Mouse (Mus musculus): Measurements from ENCODE around the gene Folr2.

Gene Folr2

DNA sequence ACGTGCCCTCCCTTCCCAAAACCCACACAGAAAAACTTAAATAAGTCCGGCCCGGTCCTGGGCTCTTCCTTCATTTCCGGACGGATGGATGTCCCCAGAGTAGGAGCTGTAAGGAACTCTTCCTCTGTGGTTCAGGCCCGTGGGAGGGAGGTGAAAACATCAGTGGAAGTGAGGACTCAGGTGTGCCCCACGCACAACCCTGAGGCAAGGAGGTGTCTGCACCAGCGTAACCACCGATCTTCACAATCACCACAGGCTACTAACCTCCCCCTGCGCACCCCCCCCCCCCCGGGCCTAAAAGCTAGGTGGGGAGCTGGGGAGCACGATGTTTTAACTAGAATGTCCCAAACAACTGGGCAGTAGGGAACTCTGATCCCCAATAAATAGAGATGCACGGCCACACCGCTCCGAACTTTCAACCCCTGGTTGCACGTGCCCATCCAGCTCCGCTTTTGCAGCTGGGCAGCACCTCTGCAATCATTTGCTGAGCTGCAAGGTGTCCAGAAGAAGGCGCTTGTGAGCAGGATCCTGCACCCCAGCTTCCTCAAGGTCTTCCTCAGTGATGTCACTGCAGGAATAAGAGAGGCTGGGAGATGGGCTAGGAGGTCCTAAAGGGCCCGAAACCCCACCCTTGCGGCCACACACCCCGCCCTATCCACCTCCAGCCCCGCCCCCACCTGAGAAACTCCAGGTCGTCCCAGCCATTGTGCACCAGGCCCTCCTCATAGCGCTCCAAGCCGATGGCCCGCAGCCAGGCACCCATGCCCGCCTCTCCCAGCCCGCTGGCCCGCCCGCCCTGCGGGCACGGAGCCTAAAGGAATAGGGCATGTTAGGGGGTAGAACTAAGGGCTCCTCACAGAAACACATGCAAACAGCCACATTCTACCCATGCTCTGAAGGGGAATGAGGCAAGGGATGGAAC is 33.9 kb downstream of the Folr2 start:
- peak; percentile 67 for DNase-seq

DNA sequence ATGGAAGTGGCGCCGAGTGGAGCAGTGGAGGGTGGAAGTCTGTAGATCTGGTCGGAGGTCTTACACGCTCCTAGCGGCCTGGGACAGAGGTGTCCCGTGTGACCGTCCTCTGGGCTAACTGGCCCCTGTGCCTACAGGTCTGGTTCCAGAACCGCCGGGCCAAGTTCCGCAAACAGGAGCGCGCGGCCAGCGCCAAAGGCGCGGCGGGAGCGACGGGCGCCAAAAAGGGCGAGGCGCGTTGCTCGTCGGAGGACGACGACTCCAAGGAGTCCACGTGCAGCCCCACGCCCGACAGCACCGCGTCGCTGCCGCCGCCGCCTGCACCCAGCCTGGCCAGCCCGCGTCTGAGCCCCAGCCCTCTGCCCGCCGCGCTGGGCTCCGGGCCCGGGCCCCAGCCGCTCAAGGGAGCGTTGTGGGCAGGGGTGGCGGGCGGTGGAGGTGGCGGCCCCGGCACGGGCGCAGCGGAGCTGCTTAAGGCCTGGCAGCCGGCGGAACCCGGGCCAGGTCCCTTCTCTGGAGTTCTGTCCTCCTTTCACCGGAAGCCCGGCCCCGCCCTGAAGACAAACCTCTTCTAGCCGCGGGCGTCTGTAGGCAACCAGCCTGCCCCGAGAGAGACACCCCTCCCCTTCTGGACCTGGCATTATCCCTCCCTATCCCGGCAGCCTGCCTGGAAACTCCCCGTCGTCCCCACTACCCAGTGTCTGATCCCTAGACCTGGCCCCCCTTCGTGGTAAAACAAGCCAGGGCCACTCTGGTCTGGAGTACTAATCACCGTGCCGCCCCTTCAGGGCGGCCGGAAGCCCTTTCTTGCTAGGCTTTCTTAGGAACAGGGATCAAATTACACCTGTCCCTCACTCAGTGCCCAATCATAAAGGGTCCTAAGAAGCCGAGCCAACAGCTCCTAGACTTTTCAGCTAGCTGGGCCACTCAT is 35.2 kb downstream of the Folr2 start:
- DNase-seq, result peak; percentile 88

DNA sequence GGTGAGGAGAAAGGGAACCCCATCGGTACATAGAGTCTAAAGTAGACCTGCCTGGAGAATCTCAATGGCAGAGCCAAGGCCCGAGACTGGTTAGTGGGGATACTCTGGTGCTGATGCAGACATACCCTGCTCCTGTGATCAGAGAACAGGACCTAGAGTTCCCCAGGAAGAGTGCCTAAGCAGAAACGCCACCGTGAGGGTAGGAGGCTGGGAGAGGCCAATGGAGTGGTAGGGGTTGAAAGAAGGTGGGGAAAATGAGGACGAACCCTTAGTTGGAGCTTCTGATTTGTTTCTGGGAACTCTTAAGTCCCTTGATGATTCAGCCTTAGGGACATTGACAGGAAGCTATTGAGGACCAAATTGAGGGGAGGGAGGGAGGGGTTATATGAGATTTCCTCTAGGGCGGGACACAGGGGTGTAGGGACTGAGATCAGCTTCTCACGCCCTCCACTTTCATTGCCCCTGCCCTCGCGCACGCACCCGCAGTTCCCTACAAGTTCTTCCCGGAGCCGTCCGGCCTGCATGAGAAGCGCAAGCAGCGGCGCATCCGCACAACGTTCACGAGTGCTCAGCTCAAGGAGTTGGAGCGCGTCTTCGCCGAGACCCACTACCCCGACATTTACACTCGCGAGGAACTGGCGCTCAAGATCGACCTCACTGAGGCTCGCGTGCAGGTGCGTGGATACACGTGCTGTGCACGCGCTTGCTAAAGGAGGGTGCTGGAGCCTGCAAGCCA is 36.5 kb downstream of the Folr2 start:
- DNase-seq, result peak; percentile 65

DNA sequence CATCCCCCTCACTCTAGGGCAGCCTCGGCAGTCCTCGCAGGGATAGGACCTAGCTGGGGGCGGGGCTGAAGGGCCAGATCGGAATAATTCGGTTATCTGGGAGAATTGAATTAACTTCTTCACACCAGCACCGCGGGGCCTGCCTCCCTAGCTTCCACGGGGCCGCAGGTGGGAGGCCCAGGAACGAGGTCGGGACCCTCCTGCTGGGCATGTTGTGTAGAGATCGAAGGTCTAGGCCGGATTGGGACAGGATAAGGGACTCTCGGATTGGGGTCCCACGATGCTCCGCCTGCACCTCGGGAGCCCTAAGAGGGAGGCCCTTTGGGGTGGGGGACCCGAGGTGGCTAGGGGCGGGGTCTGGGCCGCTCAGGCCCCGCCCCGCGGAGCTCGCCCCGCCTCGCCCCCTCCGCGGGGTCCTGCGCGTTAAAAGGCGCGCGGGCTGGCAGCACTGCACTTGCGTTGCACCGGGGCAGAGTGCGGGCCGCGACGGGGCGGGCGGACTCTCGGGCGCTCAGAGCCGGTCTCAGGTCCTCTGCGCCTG is 39.1 kb downstream of the Folr2 start, which contains the start of gene Phox2a:
Gene Phox2a, plus strand, starts transcription at position 453 of the 541 bp plus-strand sequence.
- peak; percentile 45 for DNase-seq
